Mouse (Mus musculus) midbrain, embryonic 11.5 days (tissue): ENCODE measurements around the gene Apmap. TPM values are rescaled to one million over a fixed set of nuclear protein-coding genes. Genes with fewer than 3 reads are reported as not detected.

Experiments used
- ATAC-seq: fragments of 200-750 bp; cut with Nextera tagmentation; 2 replicates; pipeline ENCODE4 v1.8.0; 2017; ENCODE audit warnings: moderate TSS enrichment, moderate library complexity; ENCODE audit not compliant: low FRiP score
- DNase-seq: peaks from one replicate; pipeline ENCODE4 v3.0.0; 2015; ENCODE audit warnings: low spot score; ENCODE audit errors: missing footprints
- H3K27ac ChIP-seq: fragments of 300-500 bp; sonication (generic); 2 replicates; pipeline ENCODE4 v1.5.1; 2014; ENCODE audit warnings: low read depth, low read length
- H3K27me3 ChIP-seq: fragments of 300-500 bp; sonication (generic); 2 replicates; pipeline ENCODE4 v1.6.1; 2014; ENCODE audit warnings: mild to moderate bottlenecking, low read length, moderate library complexity, mixed read lengths; ENCODE audit not compliant: control insufficient read depth, insufficient read depth
- H3K36me3 ChIP-seq: fragments of 300-500 bp; sonication (generic); 2 replicates; pipeline ENCODE4 v1.6.1; 2014; ENCODE audit warnings: mild to moderate bottlenecking, low read length, moderate library complexity, mixed read lengths; ENCODE audit not compliant: control insufficient read depth, insufficient read depth
- H3K4me1 ChIP-seq: fragments of 300-500 bp; sonication (generic); 2 replicates; pipeline ENCODE4 v1.6.1; 2014; ENCODE audit warnings: low read length; ENCODE audit not compliant: control insufficient read depth, insufficient read depth
- H3K4me2 ChIP-seq: fragments of 300-500 bp; sonication (generic); 2 replicates; pipeline ENCODE4 v1.6.1; 2014; ENCODE audit warnings: mild to moderate bottlenecking, moderate library complexity
- H3K4me3 ChIP-seq: fragments of 300-500 bp; sonication (generic); 2 replicates; pipeline ENCODE4 v1.5.1; 2014; ENCODE audit warnings: low read depth, low read length
- H3K9ac ChIP-seq: fragments of 300-500 bp; sonication (generic); 2 replicates; pipeline ENCODE4 v1.6.1; 2014; ENCODE audit warnings: low read length
- H3K9me3 ChIP-seq: fragments of 300-500 bp; sonication (generic); 2 replicates; pipeline ENCODE4 v1.6.1; 2016; ENCODE audit warnings: low read length; ENCODE audit not compliant: control insufficient read depth
- WGBS: fragments of 180-500 bp; shearing (Covaris S2); extraction: QIAGEN DNeasy Blood & Tissue Kit; methylation state at CpG from one replicate; pipeline ENCODE4 v1.1.7; 2014; 5-methylcytosine and 5-hydroxymethylcytosine counted together
- polyA plus RNA-seq: library from polyadenylated mRNA; unstranded; fragments of >200 nt; fragmentation: Nextera tagmentation; extraction: Ambion mirVana; gene quantifications from 2 replicates; pipeline ENCODE4 v1.2.1, GENCODE M21; 2014

Apmap gene
- polyA plus RNA-seq, 1 experiment from 2014 or later = 36.9 TPM

DNA sequence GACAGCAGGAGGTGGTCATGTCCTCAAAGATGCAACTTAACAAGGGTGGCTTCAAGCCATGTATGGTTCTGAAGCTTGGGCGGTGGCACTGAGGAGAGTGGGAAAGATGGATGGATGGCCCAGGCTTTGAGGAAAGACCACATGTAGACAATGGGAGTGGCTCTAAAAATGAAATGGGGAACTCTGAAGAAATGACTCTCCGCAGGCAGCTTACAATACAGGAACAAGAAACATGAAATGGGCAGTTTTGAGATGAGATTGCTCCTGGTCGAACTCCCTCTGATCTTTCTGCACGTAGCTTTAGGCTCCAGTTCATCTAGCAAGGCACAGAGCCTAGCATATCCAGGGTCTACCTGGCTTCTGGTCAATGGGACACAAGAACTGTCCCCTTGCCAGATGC, 20.9 kb upstream of the Apmap start:
- Histone ChIP-seq H3K9me3 (no peaks in the 10 kb centered on the region), H3K27ac (no peak overlapping the region), H3K27me3 (no peaks in the 10 kb centered on the region), H3K4me1 (no peaks in the 10 kb centered on the region), H3K36me3 (no peaks in the 10 kb centered on the region), H3K4me2 (no peak overlapping the region), H3K4me3 (no peak overlapping the region), H3K9ac (no peak overlapping the region)
- no peak for ATAC-seq
- no peak for DNase-seq
- WGBS = 92% methylated on average over 4 of the region's 4 CpGs

GRCm38 (mm10) chr2:150627140-150627539, 18.8 kb upstream of the Apmap start:
- Histone ChIP-seq H3K4me3 (no peak overlapping the region), H3K9me3 (no peaks in the 10 kb centered on the region), H3K27ac (no peak overlapping the region), H3K9ac (no peak overlapping the region), H3K4me2 (no peak overlapping the region), H3K4me1 (no peaks in the 10 kb centered on the region), H3K36me3 (no peaks in the 10 kb centered on the region), H3K27me3 (no peaks in the 10 kb centered on the region)
- 74% methylated on average over 6 of the region's 6 CpGs for WGBS
- no peak for DNase-seq
- ATAC-seq = no peak

GRCm38 (mm10) chr2:150624926-150625325, 16.6 kb upstream of the Apmap start:
- H3K36me3 ChIP-seq = no peaks in the 10 kb centered on the region
- no peak for DNase-seq
- H3K4me3 ChIP-seq = no peak overlapping the region
- H3K27ac ChIP-seq = no peak overlapping the region
- ATAC-seq = no peak
- no peaks in the 10 kb centered on the region for H3K27me3 ChIP-seq
- no peaks in the 10 kb centered on the region for H3K4me1 ChIP-seq
- 92% methylated on average over 8 of the region's 8 CpGs for WGBS
- no peaks in the 10 kb centered on the region for H3K9me3 ChIP-seq
- no peak overlapping the region for H3K4me2 ChIP-seq
- H3K9ac ChIP-seq = no peak overlapping the region

DNA sequence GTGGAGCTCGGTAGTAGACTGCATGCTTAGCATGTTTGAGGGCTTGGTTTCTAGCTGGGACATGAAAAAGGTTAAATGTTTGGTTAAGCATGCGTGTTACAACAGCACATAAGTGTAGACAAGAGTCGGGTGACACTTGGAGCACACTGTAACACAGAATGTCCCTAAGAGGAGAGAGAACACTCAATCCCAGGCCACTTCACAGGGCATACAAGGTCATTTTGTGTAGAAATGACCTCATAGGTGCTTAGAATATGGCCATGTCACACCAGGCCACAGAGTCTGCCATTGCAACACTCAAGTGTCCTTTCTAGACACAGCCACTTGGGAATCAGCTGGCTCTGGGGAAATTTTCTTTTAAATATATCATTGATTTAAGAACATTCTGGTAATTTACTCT, 15.6 kb upstream of the Apmap start:
- Histone ChIP-seq H3K4me1 (no peaks in the 10 kb centered on the region), H3K9me3 (no peaks in the 10 kb centered on the region), H3K36me3 (no peaks in the 10 kb centered on the region), H3K27ac (no peak overlapping the region), H3K9ac (no peak overlapping the region), H3K27me3 (no peaks in the 10 kb centered on the region), H3K4me3 (no peak overlapping the region), H3K4me2 (no peak overlapping the region)
- 95% methylated on average over 3 of the region's 3 CpGs for WGBS
- no peak for ATAC-seq
- DNase-seq = no peak

GRCm38 (mm10) chr2:150621698-150622097, 13.3 kb upstream of the Apmap start:
- 66% methylated on average over 3 of the region's 3 CpGs for WGBS
- ATAC-seq = no peak
- DNase-seq = no peak
- Histone ChIP-seq H3K36me3 (no peaks in the 10 kb centered on the region), H3K27me3 (no peaks in the 10 kb centered on the region), H3K4me1 (no peaks in the 10 kb centered on the region), H3K9me3 (no peaks in the 10 kb centered on the region), H3K4me3 (no peak overlapping the region), H3K9ac (no peak overlapping the region), H3K4me2 (no peak overlapping the region), H3K27ac (no peak overlapping the region)

DNA sequence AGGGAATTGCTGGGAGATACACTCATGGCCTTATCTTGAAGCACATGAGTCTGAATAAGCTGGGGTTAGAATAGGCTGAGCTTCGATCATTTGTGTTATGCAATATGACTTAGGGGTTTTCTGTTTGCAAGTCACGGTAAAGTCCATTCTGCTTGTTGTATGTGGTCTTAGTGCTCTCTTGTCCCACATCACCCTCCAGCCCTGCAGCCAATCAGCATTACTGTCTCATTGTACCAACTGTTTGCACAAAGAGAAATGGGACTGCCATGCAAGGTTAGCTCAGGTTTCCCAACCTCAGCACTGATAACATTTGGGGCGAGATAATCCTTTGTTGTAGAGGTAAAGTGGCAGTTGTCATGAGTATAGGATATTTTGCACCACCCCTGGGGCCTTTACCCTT, 1.7 kb upstream of the Apmap start:
- Histone ChIP-seq H3K4me2 (no peak overlapping the region), H3K27me3 (no peaks in the 10 kb centered on the region), H3K9me3 (no peaks in the 10 kb centered on the region), H3K4me1 (peaks cover 7% of the 10 kb centered on the region), H3K36me3 (no peaks in the 10 kb centered on the region), H3K4me3 (no peak overlapping the region), H3K9ac (no peak overlapping the region), H3K27ac (no peak overlapping the region)
- ATAC-seq = no peak
- 82% methylated on average over 3 of the region's 3 CpGs for WGBS
- no peak for DNase-seq

DNA sequence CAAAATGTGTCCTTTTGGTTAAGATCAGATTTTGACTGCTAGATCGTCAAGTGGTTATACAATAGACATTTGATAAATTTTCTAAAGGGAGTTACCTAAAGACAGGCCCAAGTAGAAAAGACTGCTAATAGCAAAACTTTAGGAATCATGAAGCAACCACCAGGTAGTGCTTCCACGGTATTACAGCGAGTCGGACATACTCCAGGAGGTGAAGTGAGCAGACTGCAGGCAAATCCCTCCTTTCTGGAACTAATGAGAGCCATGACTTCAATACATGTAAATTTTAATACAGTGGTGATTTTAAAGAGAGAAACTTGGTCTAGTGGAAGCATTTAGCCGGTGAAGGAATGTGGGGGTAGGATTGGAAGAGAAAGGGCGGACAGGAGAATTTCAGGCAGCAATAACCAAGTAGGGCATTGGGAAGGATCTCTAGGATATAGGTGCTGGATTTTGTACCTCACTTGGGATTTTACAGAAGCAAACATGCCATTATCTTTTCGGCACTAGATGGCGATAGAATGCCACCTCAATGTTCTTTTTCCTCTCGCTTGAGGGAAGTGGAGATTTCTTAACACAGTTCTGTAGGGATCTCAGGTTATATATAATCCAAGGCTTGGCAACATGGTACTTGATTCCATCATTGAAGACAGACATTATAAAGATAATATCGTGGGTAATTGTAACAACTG, 649 bp upstream of the Apmap start:
- H3K9ac ChIP-seq = 0 out of 2 replicates have a peak overlapping the region, but pooled peaks have one; percentile 10
- H3K27ac ChIP-seq = no peak overlapping the region
- 1% methylated on average over 10 of the region's 10 CpGs for WGBS

DNA sequence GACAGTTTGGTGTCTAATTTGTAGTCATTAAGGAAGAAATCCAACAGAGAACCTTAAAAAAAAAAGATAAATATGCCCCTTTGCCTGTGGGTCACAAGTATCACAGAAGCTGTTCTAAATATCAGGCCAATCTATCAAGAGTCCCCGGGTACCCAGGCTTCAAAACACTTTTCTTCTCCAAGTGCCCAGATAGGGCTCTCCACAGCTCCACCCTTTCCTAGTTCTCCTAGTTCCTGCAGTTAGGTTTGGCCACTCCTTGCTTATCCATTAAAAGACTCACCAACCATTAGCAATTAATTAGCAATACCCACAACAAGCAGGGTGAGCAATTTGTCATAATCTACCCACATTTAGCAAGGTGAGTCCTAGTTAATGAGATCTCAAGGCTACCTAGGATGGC, 1.3 kb downstream of the Apmap start:
- H3K9ac ChIP-seq = no peak overlapping the region
- H3K27me3 ChIP-seq = no peaks in the 10 kb centered on the region
- no peaks in the 10 kb centered on the region for H3K36me3 ChIP-seq
- no peak overlapping the region for H3K27ac ChIP-seq
- WGBS = 83% methylated on average over 1 of the region's 1 CpGs
- no peaks in the 10 kb centered on the region for H3K9me3 ChIP-seq
- H3K4me1 ChIP-seq = peaks cover 7% of the 10 kb centered on the region
- H3K4me3 ChIP-seq = no peak overlapping the region
- DNase-seq (no peak), ATAC-seq (no peak)
- H3K4me2 ChIP-seq = no peak overlapping the region; the same call in 1 of the 2 replicates

More for the DNA sequence above, 649 bp upstream of the Apmap start:
- Histone ChIP-seq H3K4me2 (peak overlapping the region; percentile 63), H3K36me3 (no peaks in the 10 kb centered on the region), H3K4me1 (peaks cover 7% of the 10 kb centered on the region), H3K9me3 (no peaks in the 10 kb centered on the region), H3K4me3 (peak overlapping the region; percentile 66), H3K27me3 (no peaks in the 10 kb centered on the region)
- ATAC-seq = peak; percentile 74
- DNase-seq = peak; percentile 97

DNA sequence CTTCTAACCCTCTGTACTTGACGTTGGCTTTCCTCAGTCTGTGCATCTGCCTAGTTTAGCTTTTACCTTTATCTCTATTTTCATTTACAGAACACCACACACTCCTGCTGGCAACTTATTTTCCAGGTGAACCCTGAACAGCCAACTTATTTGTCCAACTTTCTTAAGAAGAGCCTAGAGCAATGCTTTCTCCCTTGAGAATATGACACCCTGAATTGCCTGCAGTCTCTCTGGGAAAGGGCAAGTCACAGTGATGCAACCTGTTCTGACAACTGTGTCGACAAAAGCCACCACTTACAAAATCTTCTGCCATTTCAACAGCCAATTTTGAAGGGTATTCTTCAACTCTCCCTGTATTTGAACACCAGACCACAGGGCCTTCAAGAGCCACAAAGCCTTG, 3.6 kb downstream of the Apmap start:
- H3K27ac ChIP-seq = no peak overlapping the region
- H3K4me1 ChIP-seq = peaks cover 7% of the 10 kb centered on the region
- DNase-seq (no peak), ATAC-seq (no peak)
- H3K4me2 ChIP-seq = no peak overlapping the region
- H3K4me3 ChIP-seq = no peak overlapping the region
- no peaks in the 10 kb centered on the region for H3K9me3 ChIP-seq
- no peaks in the 10 kb centered on the region for H3K36me3 ChIP-seq
- WGBS = 87% methylated on average over 2 of the region's 2 CpGs
- H3K27me3 ChIP-seq = no peaks in the 10 kb centered on the region
- H3K9ac ChIP-seq = no peak overlapping the region
